Mouse (Mus musculus) liver (tissue): ENCODE results near the gene Rnh1.

Experiments used
- DNase-seq: peaks from one replicate; pipeline ENCODE4 v3.0.0-alpha.2; 2020; ENCODE audit warnings: mixed read lengths

The Rnh1 gene

GRCm38 (mm10) chr7:141155362-141155761 lies 17.3 kb downstream of the Rnh1 start:
- no peak for DNase-seq

GRCm38 (mm10) chr7:141148639-141149038 lies 24.0 kb downstream of the Rnh1 start:
- DNase-seq = no peak

GRCm38 (mm10) chr7:141147044-141147443 lies 25.6 kb downstream of the Rnh1 start:
- peak; percentile 50 for DNase-seq

GRCm38 (mm10) chr7:141146043-141146595 lies 26.5 kb downstream of the Rnh1 start:
- DNase-seq = peak; percentile 77

DNA sequence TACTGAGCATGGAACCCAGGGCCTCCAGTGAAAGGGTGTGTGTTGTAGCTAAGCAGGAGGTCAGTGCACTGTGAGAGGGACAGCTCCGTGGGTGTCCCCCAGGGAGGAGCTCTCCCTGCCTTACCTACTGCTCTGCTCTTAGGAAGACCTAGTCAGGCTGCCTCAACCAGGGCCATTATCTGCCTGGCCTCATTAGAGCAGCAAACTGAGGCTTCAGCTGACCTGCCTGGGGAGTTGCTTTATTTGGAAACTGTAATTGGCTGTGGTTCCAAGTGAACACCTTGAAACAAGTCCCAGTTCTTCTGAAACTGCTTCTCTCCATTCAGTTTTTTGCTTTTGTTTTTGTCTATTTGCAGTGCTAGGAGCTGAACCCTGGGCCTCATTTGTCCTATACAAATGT lies 27.3 kb downstream of the Rnh1 start:
- no peak for DNase-seq

- no peak for DNase-seq
Observed at GRCm38 (mm10) chr7:141144650-141145049, 28.0 kb downstream of the Rnh1 start.

- no peak for DNase-seq
Observed at GRCm38 (mm10) chr7:141143861-141144260, 28.8 kb downstream of the Rnh1 start.

- DNase-seq = peak; percentile 77
Observed at GRCm38 (mm10) chr7:141143112-141143511, 29.5 kb downstream of the Rnh1 start.

DNA sequence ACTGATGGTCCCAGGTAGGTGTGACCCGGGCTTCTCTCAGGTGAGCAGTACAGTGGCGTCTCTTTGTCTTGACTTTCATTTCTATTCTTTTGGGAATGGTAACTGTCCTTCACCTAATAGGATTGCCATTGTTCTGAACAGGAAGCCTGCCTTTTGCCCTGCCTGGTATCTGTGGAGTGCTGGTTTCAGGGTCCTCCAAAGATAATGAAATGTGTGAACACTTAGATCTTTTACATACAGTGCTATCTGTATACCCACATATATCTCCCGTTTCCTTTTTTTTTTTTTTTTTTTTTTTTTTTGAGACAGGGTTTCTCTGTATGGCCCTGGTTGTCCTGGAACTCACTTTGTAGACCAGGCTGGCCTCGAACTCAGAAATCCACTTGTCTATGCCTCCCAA lies 31.3 kb downstream of the Rnh1 start:
- DNase-seq = no peak

DNA sequence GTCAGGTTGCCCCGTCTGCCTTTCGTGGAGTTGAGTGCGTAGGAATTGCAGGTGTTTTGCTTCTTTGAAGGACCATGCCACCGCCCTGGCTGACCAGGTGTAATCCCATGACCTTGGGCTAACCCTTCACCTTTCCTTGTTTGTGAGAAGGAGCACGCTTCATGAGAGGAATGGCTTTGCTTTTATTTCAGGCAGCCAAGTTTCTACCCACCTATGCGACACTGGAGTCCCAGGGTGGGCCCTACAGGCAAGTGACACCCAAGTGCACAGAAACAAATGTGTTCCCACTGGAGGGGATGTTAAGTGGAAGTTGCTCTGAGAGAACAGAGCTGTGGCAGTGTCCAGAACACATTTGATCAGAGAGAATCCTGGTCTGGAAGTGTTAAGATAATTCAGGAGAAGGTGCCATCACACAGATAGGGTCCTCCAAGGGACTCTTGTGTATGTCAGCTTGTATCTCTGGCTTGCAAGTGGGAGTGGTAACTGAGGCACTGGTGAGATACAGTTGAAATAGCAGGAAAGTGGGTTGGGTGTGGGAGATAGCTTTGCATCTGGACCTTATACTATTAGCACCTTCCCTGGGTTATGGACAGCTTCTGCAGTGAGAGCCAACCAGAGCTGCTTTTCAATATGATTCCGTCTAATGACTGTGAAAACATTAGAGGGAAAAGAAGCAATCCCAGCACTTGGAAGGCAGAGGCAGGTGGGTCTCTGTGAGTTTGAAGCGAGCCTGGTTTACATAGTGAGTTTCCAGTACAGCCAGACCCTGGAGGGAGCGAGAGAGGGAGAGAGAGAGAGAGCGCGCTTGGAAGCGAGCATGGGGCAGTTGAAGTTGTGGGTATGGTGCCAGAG lies 40.5 kb downstream of the Rnh1 start:
- DNase-seq = peak; percentile 77

- DNase-seq = peak; percentile 98
Observed at GRCm38 (mm10) chr7:141131024-141131820, 41.4 kb downstream of the Rnh1 start.

GRCm38 (mm10) chr7:141123517-141123856 lies 49.2 kb downstream of the Rnh1 start:
- no peak for DNase-seq

DNA sequence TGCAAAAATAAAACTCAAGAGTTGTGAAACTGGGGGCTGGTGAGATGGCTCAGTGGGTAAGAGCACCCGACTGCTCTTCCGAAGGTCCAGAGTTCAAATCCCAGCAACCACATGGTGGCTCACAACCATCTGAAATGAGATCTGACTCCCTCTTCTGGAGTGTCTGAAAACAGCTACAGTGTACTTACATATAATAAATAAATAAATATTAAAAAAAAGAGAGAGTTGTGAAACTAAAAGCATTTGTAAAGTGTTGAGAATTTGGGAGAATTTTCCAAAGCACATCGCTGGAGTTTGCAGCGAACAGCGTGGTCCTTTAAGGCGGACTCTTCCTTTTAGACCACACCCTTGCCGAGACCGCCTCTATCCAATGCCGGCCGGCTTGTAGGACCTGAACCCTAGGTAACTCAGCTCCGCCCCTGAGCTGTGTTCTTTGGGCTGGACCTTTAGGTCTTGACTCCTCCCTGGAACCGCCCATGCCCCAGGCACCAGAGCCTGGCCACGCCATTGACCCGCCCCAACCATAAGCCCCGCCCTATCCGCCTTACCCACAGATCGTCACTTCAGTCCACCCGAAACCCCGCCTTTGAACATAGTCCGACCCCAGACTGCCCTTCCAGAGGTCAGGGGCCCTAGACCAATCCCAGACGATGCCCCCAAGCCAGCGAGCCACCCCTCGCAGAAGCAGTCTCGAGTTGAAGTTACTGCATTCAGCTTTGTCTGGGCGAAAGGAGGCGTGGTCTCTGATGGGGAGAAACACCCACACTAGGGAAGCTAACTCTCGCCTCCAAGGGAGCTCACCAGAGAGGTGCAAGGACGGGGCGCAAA lies 49.8 kb downstream of the Rnh1 start:
- peak; percentile 99 for DNase-seq

- peak; percentile 66 for DNase-seq
Observed at GRCm38 (mm10) chr7:141122245-141122644, 50.4 kb downstream of the Rnh1 start, which contains the start of gene Ptdss2. TSS of gene Ptdss2 (plus strand) at chr7:141122382.

DNA sequence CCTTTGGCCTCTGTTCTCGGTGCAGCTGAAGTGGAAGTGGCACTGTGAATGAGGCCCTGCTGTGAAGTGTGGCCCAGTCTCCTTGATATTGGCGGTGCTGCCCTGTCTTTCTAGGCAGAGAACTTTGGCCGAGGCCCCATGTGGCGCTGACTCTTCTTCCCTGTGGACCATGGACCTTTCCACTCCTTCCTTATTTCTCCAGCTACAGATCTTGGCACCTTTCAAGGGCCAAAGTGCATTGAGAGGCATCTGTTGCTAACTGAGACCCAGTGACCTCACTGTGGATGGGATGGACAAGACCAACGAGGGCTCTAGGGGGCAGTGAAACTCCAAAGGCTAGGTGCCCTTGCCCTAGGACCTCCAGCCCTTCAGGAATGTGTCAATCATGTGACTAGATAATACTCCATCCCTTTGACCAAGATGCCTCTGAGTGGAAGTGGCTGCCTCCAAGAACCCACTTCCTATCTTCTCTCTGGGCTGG lies 51.6 kb downstream of the Rnh1 start:
- DNase-seq = no peak

- no peak for DNase-seq
Observed at GRCm38 (mm10) chr7:141120605-141121004, 52.1 kb downstream of the Rnh1 start.

GRCm38 (mm10) chr7:141119487-141119886 lies 53.2 kb downstream of the Rnh1 start:
- DNase-seq = no peak

DNA sequence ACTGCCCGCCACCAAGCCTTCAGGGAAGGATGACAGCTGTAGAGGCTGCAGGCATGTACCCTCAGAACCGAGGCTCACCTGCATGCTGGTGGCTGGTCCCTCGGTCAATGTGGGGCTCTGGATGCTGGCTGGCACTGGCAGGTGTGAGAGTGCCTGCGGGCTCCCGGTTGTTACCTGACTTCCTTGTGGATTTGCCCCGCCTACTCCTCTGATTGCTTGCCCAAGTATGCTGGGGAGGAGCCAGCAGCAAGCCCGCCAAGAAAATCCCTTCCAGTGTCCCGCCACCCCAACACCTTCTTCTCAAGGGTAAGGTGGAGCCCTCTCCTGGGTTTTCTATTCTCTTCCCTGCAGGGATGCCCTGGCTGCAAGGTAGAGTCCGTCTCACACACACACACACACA lies 55.0 kb downstream of the Rnh1 start, which contains the start of gene Ano9:
TSS of gene Ano9 (minus strand) at position 171 of the 400 bp plus-strand sequence.
- DNase-seq = no peak

- no peak for DNase-seq
Observed at GRCm38 (mm10) chr7:141115874-141116273, 56.8 kb downstream of the Rnh1 start.
